Mouse (Mus musculus) embryo, embryonic 11 days (tissue): ENCODE data around the gene Krba1.
A peak's percentile ranks its signal among the peaks of the same experiment; 100 is the strongest.

Source experiments
- DNase-seq: peaks from one replicate; pipeline ENCODE4 v3.0.0-alpha.2; 2015

Gene Krba1

DNA sequence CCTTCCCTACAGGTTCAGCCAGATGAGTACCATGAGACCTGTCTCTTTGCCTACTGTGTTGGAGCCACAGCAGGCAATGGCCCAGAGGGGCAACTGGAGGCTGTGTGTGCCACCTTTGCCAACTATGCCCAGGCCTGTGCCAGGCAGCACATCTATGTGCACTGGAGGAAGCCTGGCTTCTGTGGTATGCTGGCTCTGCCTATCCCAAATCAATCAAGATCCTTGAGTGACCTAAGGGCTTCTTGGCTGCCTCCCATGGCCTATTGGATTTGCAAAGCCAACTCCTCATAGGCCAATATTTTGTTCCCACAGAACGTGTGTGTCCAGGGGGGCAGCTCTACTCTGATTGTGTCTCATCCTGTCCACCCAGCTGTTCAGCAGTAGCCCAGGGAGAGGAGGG is 56.8 kb downstream of the Krba1 start:
- DNase-seq, result no peak

GRCm38 (mm10) chr6:48452771-48453170 is 57.4 kb downstream of the Krba1 start:
- DNase-seq, result no peak

GRCm38 (mm10) chr6:48464966-48465679 is 69.7 kb downstream of the Krba1 start:
- DNase-seq, result no peak

DNA sequence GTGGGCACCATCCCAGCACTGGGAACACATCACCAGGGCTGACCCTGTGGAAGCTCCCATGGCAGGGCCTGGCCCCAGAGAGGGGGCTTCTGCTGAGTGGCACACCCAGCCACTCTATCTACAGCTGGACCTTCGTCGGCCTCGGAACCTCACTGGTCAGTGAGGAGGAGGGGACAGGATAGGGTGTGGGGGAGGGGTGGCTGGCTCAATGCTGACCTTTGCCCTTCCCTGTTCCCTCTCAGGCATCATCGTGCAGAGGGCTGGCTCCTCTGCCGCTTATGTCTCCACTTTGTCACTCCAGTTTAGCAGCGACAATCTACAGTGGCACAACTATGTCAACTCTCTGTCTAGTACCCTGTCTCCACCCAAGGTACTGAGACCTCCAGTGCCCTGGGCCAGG is 71.3 kb downstream of the Krba1 start:
- DNase-seq, result peak; percentile 19

GRCm38 (mm10) chr6:48467490-48467889 is 72.1 kb downstream of the Krba1 start:
- no peak for DNase-seq
